Mouse (Mus musculus): ENCODE measurements at regions not wholly inside any gene's neighbourhood (a gene's known extent, or its start where the extent isn't known, plus 50 kb on each side); places are given as distances from the start of the nearest gene placed in this dataset.
A peak's percentile ranks its signal among the peaks of the same experiment; 100 is the strongest.
"Not testable (repeated sequence)": the region's sequence is repeated elsewhere in the genome, so short reads cannot be mapped to it uniquely, and the experiment has no call there.

GRCm38 (mm10) chr5:18502831-18503230, 142.7 kb upstream of the Gnai1 start:
- DNase-seq = no peak

DNA sequence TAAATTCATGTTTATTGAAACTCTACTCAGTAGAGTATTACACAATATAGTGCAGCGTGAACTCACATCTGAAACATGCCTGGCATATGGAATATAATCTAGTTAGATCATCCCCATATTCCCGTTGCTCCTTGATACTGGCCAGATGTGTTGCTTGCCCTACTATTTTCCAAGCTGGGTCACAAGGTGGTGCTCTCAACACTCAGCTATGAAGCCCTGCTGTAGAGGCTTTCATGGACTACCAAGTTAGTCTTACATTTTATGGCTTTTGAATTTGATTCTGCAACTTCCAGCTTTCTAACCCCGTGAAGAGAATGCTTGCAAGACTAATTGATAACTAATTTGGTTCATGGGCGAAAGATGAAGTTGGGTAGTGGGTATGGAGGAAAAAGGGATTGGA, 134.2 kb upstream of the Gnai1 start:
- no peak for DNase-seq

DNA sequence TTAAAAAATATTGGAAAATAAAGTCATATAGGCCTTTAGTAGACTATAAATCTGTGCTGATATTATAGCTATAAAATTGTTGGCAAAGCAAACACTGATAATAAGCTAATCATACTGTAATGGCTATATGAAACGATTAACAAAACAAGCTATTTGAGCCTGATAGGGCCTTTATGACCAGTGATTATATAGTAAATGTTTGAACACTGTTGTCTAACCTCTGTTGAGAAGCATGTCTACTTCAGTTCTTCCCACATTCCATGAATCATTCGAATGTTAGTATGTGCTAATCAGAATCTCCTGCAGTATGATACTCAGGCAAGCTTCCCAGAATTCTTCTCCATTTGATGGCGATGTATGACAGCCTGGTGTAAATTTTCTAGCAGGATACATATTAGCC, 129.6 kb upstream of the Gnai1 start:
- no peak for DNase-seq

- no peak for DNase-seq
Observed at GRCm38 (mm10) chr5:18487076-18487772, 127.1 kb upstream of the Gnai1 start.

GRCm38 (mm10) chr5:18484376-18484775, 124.2 kb upstream of the Gnai1 start:
- DNase-seq = no peak

DNA sequence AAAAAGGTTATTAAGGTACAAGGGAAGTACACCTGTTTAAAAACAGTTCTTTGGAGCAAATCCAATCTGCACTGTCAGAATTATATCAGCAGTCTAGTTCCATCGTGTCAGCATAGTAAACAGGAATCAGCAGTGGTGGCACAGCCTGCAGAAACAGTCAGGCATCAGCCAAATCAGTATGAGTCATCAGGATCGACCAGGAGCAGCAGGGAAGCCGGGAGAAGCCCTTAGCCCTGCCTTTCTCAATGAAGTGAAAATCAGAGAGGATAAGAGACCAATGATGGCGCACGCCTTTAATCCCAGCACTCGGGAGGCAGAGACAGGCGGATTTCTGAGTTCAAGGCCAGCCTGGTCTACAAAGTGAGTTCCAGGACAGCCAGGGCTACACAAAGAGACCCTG, 118.3 kb upstream of the Gnai1 start:
- DNase-seq = no peak

- DNase-seq = no peak
Observed at GRCm38 (mm10) chr5:18477372-18478017, 117.3 kb upstream of the Gnai1 start.

- no peak for DNase-seq
Observed at GRCm38 (mm10) chr5:18472114-18472513, 112.0 kb upstream of the Gnai1 start.

DNA sequence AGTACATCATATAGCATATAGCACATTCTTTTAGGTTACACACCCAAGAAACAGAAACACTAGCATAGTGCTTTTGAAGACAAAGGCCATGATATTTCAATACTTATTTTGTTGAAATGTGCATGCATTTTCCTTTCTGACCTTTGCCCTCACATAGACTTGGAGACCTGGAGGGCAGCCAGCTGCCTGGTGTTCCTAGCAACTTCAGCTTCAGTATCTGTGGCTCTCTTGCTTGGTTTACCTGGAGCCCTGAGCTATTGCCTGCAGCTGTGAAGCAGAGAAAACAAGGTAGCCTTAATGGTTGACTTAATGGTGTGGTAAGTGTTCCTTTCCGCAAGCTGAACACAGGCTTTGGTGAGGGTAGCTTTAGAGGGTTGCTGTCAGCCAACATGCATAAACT, 97.6 kb upstream of the Gnai1 start:
- no peak for DNase-seq

GRCm38 (mm10) chr5:18456196-18456595, 96.0 kb upstream of the Gnai1 start:
- no peak for DNase-seq

DNA sequence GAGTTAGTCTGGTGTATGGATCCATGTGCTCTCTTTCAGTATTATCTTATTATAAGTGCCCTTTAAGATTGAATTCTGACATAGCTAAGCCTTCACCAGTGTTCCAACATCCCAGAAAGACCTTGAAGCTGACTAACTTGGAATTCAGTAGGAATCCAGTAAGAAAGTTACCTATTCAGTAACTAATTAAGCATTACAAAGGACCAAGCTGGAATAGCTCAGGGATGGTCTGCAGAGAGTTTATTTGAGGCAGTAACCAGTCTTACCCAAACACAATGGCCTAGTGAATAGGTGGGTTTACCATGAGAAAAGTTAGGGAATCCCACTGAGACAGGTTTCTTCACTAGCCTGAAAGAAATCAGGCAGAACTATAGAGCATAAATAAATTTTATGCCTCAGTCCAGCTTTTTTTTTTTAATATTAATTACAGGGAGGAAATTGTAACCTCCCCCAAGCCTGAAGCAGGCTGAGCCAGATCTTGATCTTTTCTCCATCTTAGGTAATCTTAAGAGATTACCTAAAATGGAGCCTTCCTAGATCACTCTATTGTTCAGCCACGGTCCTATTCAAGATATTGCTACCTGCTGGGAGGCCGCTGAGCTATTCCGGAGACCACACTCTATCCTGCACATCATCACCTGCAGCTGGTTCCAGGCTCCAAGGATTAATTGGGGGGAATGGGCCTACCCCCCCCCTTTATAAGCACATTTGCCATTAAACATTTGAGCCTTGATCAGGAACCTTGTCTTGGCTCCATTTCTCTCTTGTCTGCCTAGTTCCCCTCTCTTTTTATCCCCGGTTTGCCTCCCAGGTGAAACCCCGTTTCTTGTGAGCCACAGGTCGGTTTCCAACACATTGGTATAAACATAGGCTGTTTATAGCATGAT, 93.0 kb upstream of the Gnai1 start:
- not testable (repeated sequence) for DNase-seq

GRCm38 (mm10) chr5:18449261-18449660, 89.1 kb upstream of the Gnai1 start:
- no peak for DNase-seq

DNA sequence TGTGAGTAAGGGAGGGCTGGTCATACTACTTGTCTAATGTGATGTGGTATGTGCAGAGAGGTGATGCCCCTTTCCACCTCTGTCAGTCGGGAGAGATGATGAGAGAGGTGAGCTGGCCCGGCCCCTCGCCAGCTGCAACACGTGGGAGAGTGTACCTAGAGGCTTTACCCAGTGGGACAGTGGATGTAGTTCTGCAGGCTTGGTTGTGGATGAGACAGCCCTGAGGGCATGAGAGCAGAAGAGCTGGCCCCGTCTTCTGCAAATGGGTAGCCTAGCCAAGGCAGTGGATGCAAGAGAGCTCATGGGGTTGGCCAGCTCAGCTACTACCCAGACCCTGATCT, 88.1 kb upstream of the Gnai1 start:
- no peak for DNase-seq

DNA sequence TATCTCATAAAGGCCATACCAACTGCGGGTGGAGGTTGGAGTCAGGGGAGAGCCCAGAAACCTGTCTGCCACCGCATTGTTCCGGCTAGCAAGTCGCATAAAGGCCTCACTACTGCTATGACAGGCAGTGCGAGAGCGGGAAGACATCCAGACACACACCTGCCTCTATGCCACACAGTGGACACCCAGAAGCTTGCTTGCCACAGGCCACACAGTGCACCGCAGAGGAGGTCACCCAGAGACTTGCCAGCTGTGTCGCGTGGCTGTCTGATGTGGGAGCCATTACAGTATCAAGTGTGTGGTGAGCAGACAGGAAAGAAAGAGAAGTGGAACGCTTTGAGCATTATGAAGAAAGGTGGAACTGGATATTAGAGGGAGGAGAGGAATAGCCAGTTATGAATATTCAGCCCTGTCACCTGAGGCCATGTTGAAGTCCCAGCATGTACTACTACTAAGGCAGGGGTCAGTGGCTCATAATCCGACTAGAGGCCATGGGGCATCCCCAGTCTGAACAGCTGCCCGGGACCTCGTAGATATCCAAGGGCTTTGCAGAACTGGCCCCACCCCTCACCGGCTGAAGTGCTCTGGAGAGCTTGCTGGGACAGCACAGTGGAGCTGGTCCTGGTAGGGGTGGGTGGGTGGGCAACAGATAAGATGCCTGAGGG, 87.6 kb upstream of the Gnai1 start:
- no peak for DNase-seq

DNA sequence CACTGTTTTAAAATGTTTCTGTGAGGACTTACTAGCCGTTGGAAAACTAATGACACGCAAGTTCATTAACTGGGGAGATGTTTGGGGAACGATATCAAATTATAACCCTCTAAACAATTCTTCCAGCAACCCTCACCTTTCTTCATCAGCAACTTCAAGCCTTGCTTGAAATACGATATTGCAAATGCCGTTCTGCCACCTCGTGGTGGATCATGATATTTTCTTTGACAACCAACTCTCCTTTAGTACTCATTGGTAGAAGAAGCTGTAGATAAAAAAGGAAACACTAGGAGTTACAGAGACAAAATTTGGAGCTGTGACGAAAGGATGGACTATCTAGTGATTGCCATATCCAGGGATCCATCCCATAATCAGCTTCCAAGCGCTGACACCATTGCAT, 85.8 kb upstream of the Gnai1 start:
- peak; percentile 68 for DNase-seq

GRCm38 (mm10) chr5:18439986-18440385, 79.8 kb upstream of the Gnai1 start:
- no peak for DNase-seq

GRCm38 (mm10) chr5:18439281-18439680, 79.1 kb upstream of the Gnai1 start:
- no peak for DNase-seq

- no peak for DNase-seq
Observed at GRCm38 (mm10) chr5:18436099-18436748, 76.1 kb upstream of the Gnai1 start.

DNA sequence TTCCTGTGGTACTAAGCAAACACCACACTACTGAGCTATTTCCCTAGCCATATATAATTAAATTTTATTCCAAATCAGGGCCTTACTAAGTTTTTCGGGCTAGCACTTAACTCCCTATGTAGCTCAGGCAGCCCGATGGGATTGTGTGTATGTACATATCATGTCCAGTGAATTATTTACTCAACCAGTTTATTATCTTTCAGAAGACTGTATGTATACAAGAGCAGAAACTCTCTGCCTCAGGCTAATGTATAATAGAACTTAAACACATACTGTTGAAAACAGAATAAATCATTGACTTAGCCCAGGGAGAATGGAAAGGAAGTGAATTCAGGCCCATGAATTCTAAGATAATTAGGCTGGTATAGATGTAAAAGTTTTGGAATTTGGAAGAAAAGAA, 74.1 kb upstream of the Gnai1 start:
- no peak for DNase-seq

DNA sequence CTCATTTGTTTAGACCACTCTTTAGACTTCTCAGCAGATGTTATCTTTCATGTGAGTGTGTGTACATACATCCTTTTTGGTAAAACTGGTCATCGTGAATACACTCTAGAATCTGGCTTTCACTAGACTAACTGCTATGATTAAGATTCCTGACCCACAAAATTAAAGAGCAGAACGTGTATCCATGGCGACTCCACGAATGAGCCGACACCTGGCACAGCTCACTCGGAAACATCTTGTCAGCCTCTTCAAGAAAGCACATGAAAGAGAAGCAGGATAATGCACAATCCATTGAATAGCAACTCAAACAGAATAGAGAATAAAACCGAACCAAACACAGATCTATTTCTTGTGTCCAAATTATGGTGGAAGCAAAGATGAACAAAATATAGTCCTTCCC, 73.1 kb upstream of the Gnai1 start:
- peak; percentile 19 for DNase-seq

GRCm38 (mm10) chr5:18425098-18425497, 64.9 kb upstream of the Gnai1 start:
- no peak for DNase-seq

DNA sequence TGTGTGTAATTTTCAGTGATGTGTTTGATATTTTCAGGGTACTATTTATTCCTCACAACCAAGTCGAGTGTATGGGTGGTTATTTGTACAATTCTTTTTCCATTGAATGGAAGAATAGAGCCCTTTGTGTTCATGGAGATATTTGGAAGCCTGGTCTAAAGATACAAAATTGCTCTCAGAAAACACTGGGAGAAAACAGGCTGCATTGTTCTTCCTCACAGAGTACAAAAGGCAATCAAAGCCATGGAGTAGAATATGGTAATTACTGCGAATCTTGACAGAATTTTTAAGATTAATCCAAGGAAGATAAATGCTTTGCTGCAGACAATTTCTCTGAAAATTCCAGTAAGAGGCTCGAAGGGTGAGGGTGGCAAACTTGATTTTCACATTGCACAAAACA, 54.7 kb upstream of the Gnai1 start:
- DNase-seq = peak; percentile 3
